Mouse (Mus musculus): ENCODE results near the gene Hat1. TPM values are rescaled to one million over a fixed set of nuclear protein-coding genes. Genes with fewer than 3 reads are reported as not detected.
A peak's percentile ranks its signal among the peaks of the same experiment; 100 is the strongest.
"Not testable (repeated sequence)": the region's sequence is repeated elsewhere in the genome, so short reads cannot be mapped to it uniquely, and the experiment has no call there.

Hat1 gene
- polyA plus RNA-seq, 1 experiment from 2014 or later: 149 TPM

- H3K9ac ChIP-seq (ENCODE audit: low read depth, low read length): not testable (repeated sequence)
Measured at GRCm38 (mm10) chr2:71372261-71372660, 16.5 kb upstream of the Hat1 start.

DNA sequence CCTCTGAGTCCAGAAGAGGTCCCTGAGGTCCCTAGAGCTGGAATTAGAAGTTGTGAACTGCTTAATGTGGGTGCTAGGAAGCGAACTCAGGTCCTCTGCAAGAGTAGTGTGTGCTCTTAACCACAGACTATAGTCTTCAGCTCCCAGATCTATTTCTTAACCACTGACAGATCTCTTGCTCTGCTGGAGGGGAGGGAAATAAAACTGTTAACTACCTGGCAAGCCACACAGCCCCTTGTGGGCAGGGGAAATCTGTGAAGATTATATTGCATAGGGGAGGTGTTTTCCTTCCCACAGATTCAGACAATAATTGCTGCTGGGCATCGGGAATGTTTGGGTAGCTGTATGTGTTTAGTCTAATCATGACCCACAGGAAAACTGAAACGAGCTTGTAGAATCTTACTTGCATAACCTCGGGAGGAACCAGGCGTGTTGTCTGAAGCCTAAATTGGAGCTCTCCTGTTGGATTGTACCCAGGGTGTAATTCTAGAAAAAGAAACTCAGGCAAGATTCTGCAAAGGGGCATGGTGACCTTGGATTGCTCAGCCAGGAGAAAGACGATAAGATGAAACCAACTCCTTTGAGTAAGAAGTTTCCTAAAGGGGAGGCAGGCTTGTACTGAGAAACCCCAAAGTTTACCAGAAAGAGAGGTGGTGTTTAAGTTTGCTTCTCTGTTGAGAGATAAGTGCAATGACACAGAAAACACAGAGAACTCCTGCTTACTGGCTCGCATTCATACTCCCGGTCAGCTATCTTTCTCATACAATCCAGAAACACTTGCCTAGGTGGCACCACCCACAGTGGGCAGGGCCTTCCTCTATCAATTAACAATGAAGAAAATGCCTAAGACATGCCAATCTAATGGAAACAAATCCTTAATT lies 14.2 kb upstream of the Hat1 start:
- Histone ChIP-seq H3K9ac (ENCODE audit: low read depth, low read length) (no peak overlapping the region), H3K4me2 (replicated peaks; ENCODE audit: low read depth, low read length) (no peak overlapping the region), H3K9me3 (ENCODE audit: control insufficient read depth, low read length) (no peaks in the 10 kb centered on the region), H3K4me1 (ENCODE audit: control insufficient read depth, insufficient read depth, low read length) (no peaks in the 10 kb centered on the region), H3K27ac (ENCODE audit: low read depth, low read length) (no peak overlapping the region), H3K27me3 (ENCODE audit: control insufficient read depth, insufficient read depth, low read length) (no peaks in the 10 kb centered on the region), H3K4me3 (ENCODE audit: low read length) (no peak overlapping the region), H3K36me3 (ENCODE audit: control insufficient read depth, insufficient read depth, low read length) (no peaks in the 10 kb centered on the region)
- ATAC-seq (ENCODE audit: low FRiP score, low TSS enrichment): no peak
- WGBS: 56% methylated on average over 8 of the region's 8 CpGs

More at GRCm38 (mm10) chr2:71372261-71372660, 16.5 kb upstream of the Hat1 start:
- 89% methylated on average over 4 of the region's 4 CpGs for WGBS
- H3K36me3 ChIP-seq (ENCODE audit: control insufficient read depth, insufficient read depth, low read length); H3K27me3 ChIP-seq (ENCODE audit: control insufficient read depth, insufficient read depth, low read length); H3K4me2 ChIP-seq (replicated peaks; ENCODE audit: low read depth, low read length); ATAC-seq (ENCODE audit: low FRiP score, low TSS enrichment); H3K27ac ChIP-seq (ENCODE audit: low read depth, low read length); H3K9me3 ChIP-seq (ENCODE audit: control insufficient read depth, low read length); H3K4me1 ChIP-seq (ENCODE audit: control insufficient read depth, insufficient read depth, low read length); H3K4me3 ChIP-seq (ENCODE audit: low read length): not testable (repeated sequence)

DNA sequence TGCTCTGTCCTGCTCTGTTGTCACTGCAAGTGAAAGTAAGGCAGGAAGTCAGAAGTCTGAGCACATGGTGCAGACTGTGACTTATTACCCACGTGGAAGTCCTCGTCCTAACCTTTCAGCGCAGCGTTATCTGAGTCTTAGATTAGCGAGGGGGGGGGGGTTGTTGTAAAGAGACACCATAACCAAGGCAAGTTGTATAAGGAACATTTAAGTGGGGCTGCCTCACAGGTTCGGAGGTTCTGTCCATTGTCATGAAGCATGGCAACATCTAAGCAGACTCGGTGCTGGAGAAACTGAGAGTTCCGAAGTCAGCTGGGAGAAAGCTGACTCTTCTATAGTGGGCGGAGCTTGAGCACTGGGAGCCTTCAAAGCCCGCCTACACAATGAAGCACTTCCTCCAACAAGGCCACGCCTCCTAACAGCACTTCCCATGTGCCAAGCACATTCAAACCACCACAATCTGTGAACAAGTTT lies 12.3 kb upstream of the Hat1 start:
- no peaks in the 10 kb centered on the region for H3K27me3 ChIP-seq (ENCODE audit: control insufficient read depth, insufficient read depth, low read length)
- H3K27ac ChIP-seq (ENCODE audit: low read depth, low read length): no peak overlapping the region
- 43% methylated on average over 11 of the region's 11 CpGs for WGBS
- H3K4me2 ChIP-seq (replicated peaks; ENCODE audit: low read depth, low read length): no peak overlapping the region
- no peak overlapping the region for H3K9ac ChIP-seq (ENCODE audit: low read depth, low read length)
- no peaks in the 10 kb centered on the region for H3K36me3 ChIP-seq (ENCODE audit: control insufficient read depth, insufficient read depth, low read length)
- no peaks in the 10 kb centered on the region for H3K9me3 ChIP-seq (ENCODE audit: control insufficient read depth, low read length)
- H3K4me1 ChIP-seq (ENCODE audit: control insufficient read depth, insufficient read depth, low read length): no peaks in the 10 kb centered on the region
- no peak overlapping the region for H3K4me3 ChIP-seq (ENCODE audit: low read length)
- ATAC-seq (ENCODE audit: low FRiP score, low TSS enrichment): 0 out of 2 replicates have a peak, but pooled peaks have one; percentile 60

- Histone ChIP-seq H3K9me3 (ENCODE audit: control insufficient read depth, low read length) (no peaks in the 10 kb centered on the region), H3K36me3 (ENCODE audit: control insufficient read depth, insufficient read depth, low read length) (no peaks in the 10 kb centered on the region), H3K4me2 (replicated peaks; ENCODE audit: low read depth, low read length) (no peak overlapping the region), H3K4me1 (ENCODE audit: control insufficient read depth, insufficient read depth, low read length) (no peaks in the 10 kb centered on the region), H3K9ac (ENCODE audit: low read depth, low read length) (no peak overlapping the region), H3K4me3 (ENCODE audit: low read length) (no peak overlapping the region), H3K27me3 (ENCODE audit: control insufficient read depth, insufficient read depth, low read length) (no peaks in the 10 kb centered on the region), H3K27ac (ENCODE audit: low read depth, low read length) (no peak overlapping the region)
- no peak for ATAC-seq (ENCODE audit: low FRiP score, low TSS enrichment)
- 87% methylated on average over 5 of the region's 5 CpGs for WGBS
Measured at GRCm38 (mm10) chr2:71377426-71377825, 11.3 kb upstream of the Hat1 start.

DNA sequence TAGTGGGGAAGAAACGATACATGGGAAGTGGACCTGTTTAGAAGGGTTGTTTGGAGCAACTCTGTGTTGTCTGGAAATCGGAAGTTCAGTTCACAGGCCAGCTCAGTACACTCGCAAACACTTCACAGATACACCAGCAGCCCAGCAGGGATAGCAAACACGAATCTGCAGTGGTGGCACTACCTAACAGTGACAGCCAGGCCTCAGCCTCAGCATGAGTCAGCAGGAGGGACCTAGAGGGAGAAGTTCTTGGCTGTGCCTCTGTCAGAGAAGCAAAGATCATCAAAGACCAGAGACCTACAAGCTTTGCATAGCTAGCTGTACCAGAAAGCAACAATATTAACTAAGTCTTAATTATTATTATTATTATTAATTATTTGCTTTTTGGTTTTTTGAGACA lies 6.8 kb upstream of the Hat1 start:
- no peaks in the 10 kb centered on the region for H3K4me1 ChIP-seq (ENCODE audit: control insufficient read depth, insufficient read depth, low read length)
- ATAC-seq (ENCODE audit: low FRiP score, low TSS enrichment): no peak
- H3K27ac ChIP-seq (ENCODE audit: low read depth, low read length): no peak overlapping the region
- H3K9ac ChIP-seq (ENCODE audit: low read depth, low read length): no peak overlapping the region
- H3K36me3 ChIP-seq (ENCODE audit: control insufficient read depth, insufficient read depth, low read length): no peaks in the 10 kb centered on the region
- no peaks in the 10 kb centered on the region for H3K9me3 ChIP-seq (ENCODE audit: control insufficient read depth, low read length)
- H3K4me3 ChIP-seq (ENCODE audit: low read length): no peak overlapping the region
- WGBS: 81% methylated on average over 4 of the region's 4 CpGs
- H3K27me3 ChIP-seq (ENCODE audit: control insufficient read depth, insufficient read depth, low read length): no peaks in the 10 kb centered on the region
- H3K4me2 ChIP-seq (replicated peaks; ENCODE audit: low read depth, low read length): no peak overlapping the region

GRCm38 (mm10) chr2:71383890-71384289 lies 4.9 kb upstream of the Hat1 start:
- Histone ChIP-seq H3K9ac (ENCODE audit: low read depth, low read length) (no peak overlapping the region), H3K27ac (ENCODE audit: low read depth, low read length) (no peak overlapping the region), H3K36me3 (ENCODE audit: control insufficient read depth, insufficient read depth, low read length) (no peaks in the 10 kb centered on the region), H3K27me3 (ENCODE audit: control insufficient read depth, insufficient read depth, low read length) (no peaks in the 10 kb centered on the region), H3K4me3 (ENCODE audit: low read length) (no peak overlapping the region), H3K4me2 (replicated peaks; ENCODE audit: low read depth, low read length) (0 out of 2 replicates have a peak overlapping the region, but pooled peaks have one; percentile 10), H3K9me3 (ENCODE audit: control insufficient read depth, low read length) (no peaks in the 10 kb centered on the region), H3K4me1 (ENCODE audit: control insufficient read depth, insufficient read depth, low read length) (no peaks in the 10 kb centered on the region)
- no peak for ATAC-seq (ENCODE audit: low FRiP score, low TSS enrichment)
- 33% methylated on average over 11 of the region's 11 CpGs for WGBS

- peaks cover 16% of the 10 kb centered on the region for H3K36me3 ChIP-seq (ENCODE audit: control insufficient read depth, insufficient read depth, low read length)
- no peaks in the 10 kb centered on the region for H3K9me3 ChIP-seq (ENCODE audit: control insufficient read depth, low read length)
- no peak overlapping the region for H3K27ac ChIP-seq (ENCODE audit: low read depth, low read length)
- no peak for ATAC-seq (ENCODE audit: low FRiP score, low TSS enrichment)
- H3K4me2 ChIP-seq (replicated peaks; ENCODE audit: low read depth, low read length): no peak overlapping the region
- H3K27me3 ChIP-seq (ENCODE audit: control insufficient read depth, insufficient read depth, low read length): no peaks in the 10 kb centered on the region
- no peaks in the 10 kb centered on the region; the same call in 1 of the 2 replicates for H3K4me1 ChIP-seq (ENCODE audit: control insufficient read depth, insufficient read depth, low read length)
- H3K9ac ChIP-seq (ENCODE audit: low read depth, low read length): no peak overlapping the region
- no peak overlapping the region for H3K4me3 ChIP-seq (ENCODE audit: low read length)
- 75% methylated on average over 6 of the region's 6 CpGs for WGBS
Measured at GRCm38 (mm10) chr2:71387766-71388165, 992 bp upstream of the Hat1 start.

- H3K9me3 ChIP-seq (ENCODE audit: control insufficient read depth, low read length): no peaks in the 10 kb centered on the region
- no peaks in the 10 kb centered on the region for H3K27me3 ChIP-seq (ENCODE audit: control insufficient read depth, insufficient read depth, low read length)
- H3K4me3 ChIP-seq (ENCODE audit: low read length): peak overlapping the region; percentile 92
- no peak for ATAC-seq (ENCODE audit: low FRiP score, low TSS enrichment)
- 61% methylated on average over 9 of the region's 9 CpGs for WGBS
- H3K9ac ChIP-seq (ENCODE audit: low read depth, low read length): peak overlapping the region; percentile 90
- H3K4me2 ChIP-seq (replicated peaks; ENCODE audit: low read depth, low read length): peak overlapping the region; percentile 75
- H3K4me1 ChIP-seq (ENCODE audit: control insufficient read depth, insufficient read depth, low read length): no peaks in the 10 kb centered on the region; the same call in 1 of the 2 replicates
- H3K36me3 ChIP-seq (ENCODE audit: control insufficient read depth, insufficient read depth, low read length): peaks cover 23% of the 10 kb centered on the region
- no peak overlapping the region; the same call in 1 of the 2 replicates for H3K27ac ChIP-seq (ENCODE audit: low read depth, low read length)
Measured at GRCm38 (mm10) chr2:71389864-71390263, 1.1 kb downstream of the Hat1 start.

- H3K36me3 ChIP-seq (ENCODE audit: control insufficient read depth, insufficient read depth, low read length): peaks cover 33% of the 10 kb centered on the region; the same call in 1 of the 2 replicates
- no peaks in the 10 kb centered on the region for H3K4me1 ChIP-seq (ENCODE audit: control insufficient read depth, insufficient read depth, low read length)
- no peak overlapping the region for H3K4me2 ChIP-seq (replicated peaks; ENCODE audit: low read depth, low read length)
- H3K27ac ChIP-seq (ENCODE audit: low read depth, low read length): no peak overlapping the region
- 96% methylated on average over 1 of the region's 1 CpGs for WGBS
- H3K4me3 ChIP-seq (ENCODE audit: low read length): no peak overlapping the region
- H3K9me3 ChIP-seq (ENCODE audit: control insufficient read depth, low read length): no peaks in the 10 kb centered on the region
- no peaks in the 10 kb centered on the region for H3K27me3 ChIP-seq (ENCODE audit: control insufficient read depth, insufficient read depth, low read length)
- no peak overlapping the region for H3K9ac ChIP-seq (ENCODE audit: low read depth, low read length)
- ATAC-seq (ENCODE audit: low FRiP score, low TSS enrichment): no peak
Measured at GRCm38 (mm10) chr2:71405613-71406012, 16.9 kb downstream of the Hat1 start.

All from kidney, embryonic 14.5 days (tissue).